29 mouse cellular contexts compared by ENCODE assay signal in genomic region chr4:46337990-46338389, GRCm38 (mm10). TPM values are rescaled to one million over a fixed set of nuclear protein-coding genes. Genes with fewer than 3 reads are reported as not detected.
DNase-seq lines count a peak whose midpoint lies in the region; ATAC-seq lines count a peak whose summit lies in the region.
"Had no signal": no experiment of that assay in that cellular context is flagged by ENCODE, and none has a peak within 500 bp of the region (broad histone marks: within the 10 kb centered on the region; RNA-seq: fewer than 3 reads in every experiment).

No protein-coding gene starts in this region.

- H3K4me1 ChIP-seq in heart, embryonic 12.5 days (replicated peaks) = peaks cover 15% of the 10 kb centered on the region
- peaks cover 5% of the 10 kb centered on the region; the same call in 1 of the 2 replicates for H3K4me1 ChIP-seq in embryonic facial prominence, embryonic 10.5 days
- peaks cover 21% of the 10 kb centered on the region for H3K4me1 ChIP-seq in heart, embryonic 13.5 days

- no peak overlapping the region for H3K9ac ChIP-seq in heart, embryonic 12.5 days
- H3K9ac ChIP-seq in heart, embryonic 13.5 days = no peak overlapping the region
- H3K9ac ChIP-seq: hindbrain, embryonic 13.5 days; intestine, embryonic 15.5 days had no signal

- H3K4me2 ChIP-seq in heart, embryonic 12.5 days = 0 out of 2 replicates have a peak overlapping the region, but pooled peaks have one; percentile 4
- peak overlapping the region; percentile 13 for H3K4me2 ChIP-seq in heart, embryonic 13.5 days
- H3K4me2 ChIP-seq: hindbrain, embryonic 13.5 days; intestine, embryonic 15.5 days had no signal

- peaks cover 77% of the 10 kb centered on the region for H3K27me3 ChIP-seq in heart, embryonic 12.5 days (replicated peaks)
- H3K27me3 ChIP-seq in embryonic facial prominence, embryonic 10.5 days (replicated peaks; ENCODE audit: low read depth, poor library complexity, severe bottlenecking) = peaks cover 89% of the 10 kb centered on the region
- H3K27me3 ChIP-seq in heart, embryonic 13.5 days (replicated peaks) = peaks cover 96% of the 10 kb centered on the region

- H3K4me3 ChIP-seq in heart, embryonic 12.5 days = no peak overlapping the region
- H3K4me3 ChIP-seq in embryonic facial prominence, embryonic 10.5 days = no peak overlapping the region
- no peak overlapping the region for H3K4me3 ChIP-seq in heart, embryonic 13.5 days
- H3K4me3 ChIP-seq: forebrain, embryonic 10.5 days; heart, adult 2 months; hindbrain, embryonic 10.5 days; hindbrain, embryonic 13.5 days; intestine, embryonic 15.5 days had no signal

- ATAC-seq in heart, embryonic 12.5 days (ENCODE audit: insufficient number of reproducible peaks, low FRiP score) = no peak
- ATAC-seq in heart, embryonic 13.5 days (ENCODE audit: extremely low read depth, insufficient number of reproducible peaks, low FRiP score, low TSS enrichment) = no peak
- ATAC-seq: CD4-positive, CD25-positive, alpha-beta regulatory T cell, adult 4 months; forebrain, embryonic 14.5 days; hindbrain, embryonic 16.5 days; intestine, embryonic 15.5 days had no signal

- 0 out of 2 replicates have a peak, but pooled peaks cover 2% of the 10 kb centered on the region for H3K9me3 ChIP-seq in heart, embryonic 12.5 days (replicated peaks)
- H3K9me3 ChIP-seq in embryonic facial prominence, embryonic 10.5 days = no peaks in the 10 kb centered on the region
- no peaks in the 10 kb centered on the region for H3K9me3 ChIP-seq in heart, embryonic 13.5 days
- H3K9me3 ChIP-seq: forebrain, embryonic 10.5 days; hindbrain, embryonic 10.5 days; hindbrain, embryonic 13.5 days; intestine, embryonic 15.5 days had no signal

- 2% methylated on average over 3 of the region's 3 CpGs for WGBS in heart, embryonic 12.5 days
- 0% methylated on average over 3 of the region's 3 CpGs for WGBS in embryonic facial prominence, embryonic 10.5 days
- 1% methylated on average over 3 of the region's 3 CpGs for WGBS in heart, embryonic 13.5 days

- H3K36me3 ChIP-seq in heart, embryonic 12.5 days = no peaks in the 10 kb centered on the region
- no peaks in the 10 kb centered on the region for H3K36me3 ChIP-seq in embryonic facial prominence, embryonic 10.5 days (replicated peaks)
- H3K36me3 ChIP-seq in heart, embryonic 13.5 days = no peaks in the 10 kb centered on the region
- H3K36me3 ChIP-seq: forebrain, embryonic 10.5 days; hindbrain, embryonic 10.5 days; hindbrain, embryonic 13.5 days; intestine, embryonic 15.5 days had no signal

- peak; percentile 2 for DNase-seq in heart, adult 8-10 months (ENCODE audit: low spot score)
- no peak for DNase-seq in heart, postnatal 25 days (ENCODE audit: low spot score)
- no peak for DNase-seq in heart, postnatal 4 days
- DNase-seq in embryonic facial prominence, embryonic 10.5 days (ENCODE audit: low spot score) = peak; percentile 15
- no peak for DNase-seq in kidney, adult 18-20 months
- DNase-seq: adrenal gland, adult 2 months; adrenal gland, postnatal 14 days; cerebellum, adult 11-12 months; cerebellum, adult 8-10 months; cerebellum, postnatal 10 days; cerebellum, postnatal 36 days; embryo, embryonic 11 days; gastrocnemius, postnatal 25 days; kidney, adult 11 months; kidney, adult 9 months had no signal

- intact Hi-C loops in heart, postnatal 25 days (cut with DNase I) = no loop called here

- no peak overlapping the region for H3K27ac ChIP-seq in heart, embryonic 12.5 days (ENCODE audit: poor library complexity, severe bottlenecking)
- no peak overlapping the region for H3K27ac ChIP-seq in embryonic facial prominence, embryonic 10.5 days (replicated peaks)
- H3K27ac ChIP-seq in heart, embryonic 13.5 days (replicated peaks) = no peak overlapping the region
- H3K27ac ChIP-seq: forebrain, embryonic 10.5 days; heart, adult 2 months; hindbrain, embryonic 10.5 days; hindbrain, embryonic 13.5 days; intestine, embryonic 15.5 days had no signal

RNA-seq across cellular contexts. Expression of gene Foxe1, which starts 5.4 kb away (rescaled TPM):
- not detected for total RNA-seq in heart, adult 8-10 months (2022)
- not detected for total RNA-seq in heart, postnatal 25 days (2021)
- not detected in 2 replicates for polyA plus RNA-seq in heart, embryonic 12.5 days (2016; fragmentation: Nextera tagmentation; extraction: Ambion mirVana)
- under 1 TPM in 1 of 2 experiments, not detected in 1; 0.14 TPM for total RNA-seq in heart, postnatal 4 days (2021)
- polyA plus RNA-seq in embryonic facial prominence, embryonic 10.5 days (2016; fragmentation: Nextera tagmentation; extraction: Ambion mirVana) = 1.7 and 2.3 TPM in 2 replicates
- polyA plus RNA-seq in heart, embryonic 13.5 days (2015; fragmentation: Nextera tagmentation; extraction: Ambion mirVana) = not detected in 2 replicates
- total RNA-seq: adrenal gland, adult 2 months; adrenal gland, postnatal 14 days; gastrocnemius, adult 8-10 months; gastrocnemius, postnatal 25 days; heart, adult 2 months had no signal
- polyA plus RNA-seq: C2C12; CD4-positive, CD25-positive, alpha-beta regulatory T cell, adult 4 months; cortical plate, adult 2 months; forebrain, embryonic 10.5 days; forebrain, embryonic 14.5 days; gonadal fat pad, adult 2 months; heart, adult 2 months; hindbrain, embryonic 13.5 days; hindbrain, embryonic 16.5 days; intestine, embryonic 15.5 days had no signal

RNA-seq across cellular contexts. Expression of gene Trmo, which starts 51.2 kb away (rescaled TPM):
- 1 to 10 TPM; 2.1 to 3.7 (median 3.2) TPM for total RNA-seq in heart, adult 8-10 months (2022)
- 1 to 10 TPM; 5.0 to 5.4 TPM for total RNA-seq in heart, postnatal 25 days (2021)
- polyA plus RNA-seq in heart, embryonic 12.5 days (2016; fragmentation: Nextera tagmentation; extraction: Ambion mirVana) = 8.3 and 8.7 TPM in 2 replicates
- total RNA-seq in heart, postnatal 4 days (2021) = 1 to 10 TPM; 3.8 to 5.4 TPM
- polyA plus RNA-seq in embryonic facial prominence, embryonic 10.5 days (2016; fragmentation: Nextera tagmentation; extraction: Ambion mirVana) = 12.3 and 12.7 TPM in 2 replicates
- polyA plus RNA-seq in heart, embryonic 13.5 days (2015; fragmentation: Nextera tagmentation; extraction: Ambion mirVana) = 7.1 and 9.4 TPM in 2 replicates

Comparison
In these comparisons a context has a peak if more than half of its experiments do, and no peak if none do; other contexts are left out.
1. DNase-seq: peak in heart, adult 8-10 months (single experiment) and embryonic facial prominence, embryonic 10.5 days (single experiment); none in heart, postnatal 25 days (single experiment), heart, postnatal 4 days (single experiment) and kidney, adult 18-20 months (single experiment).